Comparison of ENCODE assay signal across 9 mouse cellular contexts in the genomic region with DNA sequence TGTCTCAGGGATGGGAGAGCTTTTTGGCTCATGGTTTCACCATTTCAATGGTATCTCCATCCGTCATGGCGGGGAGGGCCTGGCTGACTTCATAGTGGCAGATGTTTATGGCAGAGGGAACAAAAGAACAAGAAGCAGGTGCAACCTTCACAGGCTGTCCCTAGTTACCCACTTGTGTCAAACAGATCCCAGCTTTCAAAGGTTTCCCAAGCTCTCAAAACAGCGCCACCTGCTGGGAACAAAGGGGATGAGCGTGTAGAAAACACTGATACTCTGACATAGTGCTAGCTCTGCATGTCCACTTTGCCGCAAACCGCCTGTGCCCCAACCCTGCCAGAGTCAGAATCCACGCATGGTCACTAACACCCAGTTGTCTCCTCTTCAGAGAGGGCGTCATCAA.
DNase-seq lines count a peak whose midpoint lies in the region; ATAC-seq lines count a peak whose summit lies in the region.
"Had no signal": no experiment of that assay in that cellular context is flagged by ENCODE, and none has a peak within 500 bp of the region (broad histone marks: within the 10 kb centered on the region; RNA-seq: fewer than 3 reads in every experiment).

No protein-coding gene starts in this region.

- 36% methylated on average over 8 of the region's 8 CpGs for WGBS in neural tube, embryonic 15.5 days
- 37% methylated on average over 8 of the region's 8 CpGs for WGBS in limb, embryonic 11.5 days

- DNase-seq in gastrocnemius, postnatal 10 days: peak; percentile 38
- no peak for DNase-seq in gastrocnemius, postnatal 25 days
- peak; percentile 60 for DNase-seq in neural tube, embryonic 10.5 days (ENCODE audit: extremely low spot score, low spot score)
- peak; percentile 25 for DNase-seq in c-Kit-positive CD71-negative TER-119-negative erythroid progenitor cells, embryonic 14.5 days (ENCODE audit: low read depth)
- DNase-seq in limb, embryonic 11.5 days (ENCODE audit: low spot score): peak; percentile 62
- peak; percentile 20 for DNase-seq in thymus, postnatal 25 days
- no peak for DNase-seq in cerebellum, adult 11 months

- H3K27me3 ChIP-seq in neural tube, embryonic 15.5 days (replicated peaks): peaks cover 12% of the 10 kb centered on the region; the same call in 1 of the 2 replicates
- no peaks in the 10 kb centered on the region for H3K27me3 ChIP-seq in limb, embryonic 11.5 days (ENCODE audit: control insufficient read depth, insufficient read depth, low read length)

- H3K36me3 ChIP-seq in neural tube, embryonic 15.5 days: no peaks in the 10 kb centered on the region
- no peaks in the 10 kb centered on the region for H3K36me3 ChIP-seq in limb, embryonic 11.5 days (ENCODE audit: control insufficient read depth, insufficient read depth, low read length)
- H3K36me3 ChIP-seq: heart, embryonic 15.5 days had no signal

- peaks cover 12% of the 10 kb centered on the region for H3K4me1 ChIP-seq in neural tube, embryonic 15.5 days
- H3K4me1 ChIP-seq in limb, embryonic 11.5 days (ENCODE audit: control insufficient read depth, insufficient read depth, low read length): no peaks in the 10 kb centered on the region

- no peak overlapping the region for H3K4me2 ChIP-seq in neural tube, embryonic 15.5 days
- no peak overlapping the region for H3K4me2 ChIP-seq in limb, embryonic 11.5 days (ENCODE audit: low read depth, severe bottlenecking)
- H3K4me2 ChIP-seq: heart, embryonic 15.5 days had no signal

- no peaks in the 10 kb centered on the region for H3K9me3 ChIP-seq in neural tube, embryonic 15.5 days (replicated peaks)
- no peaks in the 10 kb centered on the region for H3K9me3 ChIP-seq in limb, embryonic 11.5 days (ENCODE audit: control insufficient read depth, low read length)
- H3K9me3 ChIP-seq: heart, embryonic 15.5 days had no signal

- H3K9ac ChIP-seq in neural tube, embryonic 15.5 days (replicated peaks): no peak overlapping the region
- H3K9ac ChIP-seq in limb, embryonic 11.5 days (ENCODE audit: low read length): no peak overlapping the region
- H3K9ac ChIP-seq: heart, embryonic 15.5 days had no signal

- no peak overlapping the region for H3K4me3 ChIP-seq in neural tube, embryonic 15.5 days (replicated peaks)
- H3K4me3 ChIP-seq in limb, embryonic 11.5 days (ENCODE audit: low read depth, low read length): no peak overlapping the region
- H3K4me3 ChIP-seq: heart, embryonic 15.5 days had no signal

- no peak overlapping the region for H3K27ac ChIP-seq in neural tube, embryonic 15.5 days (replicated peaks)
- no peak overlapping the region for H3K27ac ChIP-seq in limb, embryonic 11.5 days (replicated peaks; ENCODE audit: low read depth, low read length)
- H3K27ac ChIP-seq: heart, embryonic 15.5 days had no signal

- ATAC-seq in neural tube, embryonic 15.5 days (ENCODE audit: low FRiP score): no peak
- no peak for ATAC-seq in limb, embryonic 11.5 days (ENCODE audit: insufficient number of reproducible peaks, low FRiP score, low TSS enrichment, low read depth)

Comparison
In these comparisons a context has a peak if more than half of its experiments do, and no peak if none do; other contexts are left out.
1. DNase-seq: peak in gastrocnemius, postnatal 10 days (single experiment), neural tube, embryonic 10.5 days (single experiment), c-Kit-positive CD71-negative TER-119-negative erythroid progenitor cells, embryonic 14.5 days (single experiment), limb, embryonic 11.5 days (single experiment) and thymus, postnatal 25 days (single experiment); none in gastrocnemius, postnatal 25 days (single experiment) and cerebellum, adult 11 months (single experiment).